Mouse (Mus musculus): ENCODE measurements at regions not wholly inside any gene's neighbourhood (a gene's known extent, or its start where the extent isn't known, plus 50 kb on each side); places are given as distances from the start of the nearest gene placed in this dataset.

DNA sequence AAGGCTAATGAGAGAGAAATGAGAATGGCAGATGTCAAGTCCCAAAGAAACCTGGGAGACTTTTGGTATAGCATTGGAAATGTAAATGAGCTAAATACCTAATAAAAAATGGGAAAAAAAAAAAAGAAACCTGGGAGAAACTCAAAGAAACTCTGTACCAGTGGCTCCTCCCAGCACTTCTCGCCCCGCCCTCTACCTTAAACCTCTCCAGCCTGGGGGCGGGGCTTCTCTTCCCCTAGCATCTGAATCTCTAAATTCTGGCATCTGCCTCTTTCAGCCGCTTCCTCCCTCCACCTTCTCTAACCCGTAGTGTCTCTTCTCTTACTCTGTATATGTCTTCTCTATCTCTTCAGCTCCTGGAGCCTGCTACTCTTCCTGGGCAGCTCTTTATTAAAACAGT, 53.2 kb downstream of the Gpr6 start:
- DNase-seq (ENCODE audit: low spot score in 2 of 2): no peak

DNA sequence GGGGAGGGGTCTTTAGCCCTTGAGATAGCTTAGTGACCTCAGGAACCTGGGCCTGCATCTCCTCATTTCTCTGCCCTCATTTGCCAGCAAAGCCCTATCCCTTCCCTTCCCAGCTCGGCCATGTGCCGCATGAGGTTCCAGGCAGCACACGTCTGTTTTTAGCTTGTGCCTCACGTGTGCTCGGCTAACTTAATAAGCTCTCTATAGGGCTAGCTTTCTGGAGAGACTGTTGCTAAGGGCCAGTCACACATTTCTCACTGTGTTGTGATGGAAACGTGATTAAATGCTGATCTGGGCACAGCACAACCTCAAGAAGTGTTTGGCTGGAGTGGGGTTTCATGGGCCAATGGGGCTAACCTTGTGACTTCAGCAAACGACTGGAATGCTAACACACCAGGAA, 55.5 kb downstream of the Gpr6 start:
- no peak for DNase-seq (ENCODE audit: low spot score in 2 of 2)

- peak in 1 of 2 experiments; percentile 54 for DNase-seq (ENCODE audit: low spot score in 2 of 2)
Measured at GRCm38 (mm10) chr10:41015654-41016053, 56.4 kb downstream of the Gpr6 start.

DNA sequence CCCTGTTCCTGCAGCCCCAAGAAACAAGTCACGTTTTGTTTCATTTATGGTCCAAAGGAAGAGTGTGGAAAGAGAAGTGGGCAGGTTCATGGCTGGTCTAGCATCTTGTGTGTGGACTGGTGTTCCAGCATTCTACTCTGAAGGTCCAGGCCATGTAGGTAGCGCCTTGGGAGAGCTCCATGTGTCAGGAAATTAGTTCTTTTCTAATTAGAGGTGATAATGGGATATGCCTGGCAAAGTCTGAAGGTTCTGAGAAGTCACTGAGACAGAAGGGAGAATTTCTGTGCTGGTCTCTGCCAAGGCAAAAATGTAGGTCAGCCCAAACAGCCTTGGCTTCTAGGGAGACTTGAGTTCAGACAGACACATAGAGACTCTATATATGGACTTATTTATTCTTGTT, 61.5 kb downstream of the Gpr6 start:
- DNase-seq (ENCODE audit: low spot score in 2 of 2): no peak

DNA sequence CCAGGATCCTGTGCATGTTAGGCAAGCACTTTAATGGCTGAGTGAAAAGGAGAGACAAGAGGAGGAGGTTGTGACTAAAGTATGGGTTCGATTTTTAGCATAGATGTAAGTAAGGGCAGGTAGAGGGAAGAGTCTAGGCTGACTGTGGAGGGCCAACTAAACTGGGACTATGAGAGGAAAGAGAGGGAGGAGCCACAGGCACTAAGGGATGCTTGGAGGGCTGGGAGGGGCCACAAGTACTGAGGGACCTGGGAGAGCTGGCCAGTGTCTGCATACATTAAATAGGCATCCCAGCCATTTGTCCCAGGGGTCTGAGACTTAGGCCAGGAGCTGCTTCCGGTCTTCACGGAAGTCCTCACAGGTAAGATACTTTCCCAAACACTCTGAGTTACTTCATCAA, 64.2 kb downstream of the Gpr6 start:
- no peak for DNase-seq (ENCODE audit: low spot score in 2 of 2)

DNA sequence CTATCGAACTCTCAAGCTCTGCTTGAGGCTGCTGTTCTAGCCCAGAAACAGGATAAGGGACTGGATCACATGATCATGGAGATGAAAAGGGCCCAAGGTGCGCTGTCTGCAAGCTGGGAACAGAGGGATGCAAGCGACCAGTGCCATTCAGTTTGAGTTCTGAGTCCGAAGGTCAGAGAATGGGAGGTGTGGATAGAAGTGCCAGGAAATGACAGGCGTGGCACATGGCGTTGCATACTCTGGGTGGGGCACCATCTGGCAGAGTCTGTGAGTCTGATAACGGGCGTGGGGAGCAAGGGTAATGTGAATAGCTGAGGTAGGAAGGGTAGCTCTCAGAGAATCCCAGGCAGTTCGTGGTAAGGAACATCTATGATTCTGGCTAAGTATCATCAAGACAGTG, 65.5 kb downstream of the Gpr6 start:
- no peak for DNase-seq (ENCODE audit: low spot score in 2 of 2)

DNA sequence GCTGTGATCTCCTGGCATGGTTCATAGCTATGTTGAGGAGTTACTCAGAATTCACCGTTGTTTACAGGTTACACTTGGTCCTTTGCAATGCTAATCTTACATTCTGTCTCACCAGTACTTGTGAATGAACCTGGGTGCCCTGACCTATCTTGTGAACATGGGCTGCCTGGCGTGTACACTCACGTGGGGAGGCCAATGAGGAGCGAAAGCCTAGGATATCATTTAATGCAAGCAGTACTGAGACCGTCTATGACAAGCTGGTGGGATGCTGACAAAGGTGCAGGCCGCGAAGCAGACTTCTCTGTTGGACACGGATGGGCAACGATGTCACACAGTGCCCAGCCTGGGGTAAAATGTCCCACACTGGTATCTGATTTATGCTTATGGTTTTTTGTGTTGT, 66.3 kb downstream of the Gpr6 start:
- DNase-seq (ENCODE audit: low spot score in 2 of 2): no peak

DNA sequence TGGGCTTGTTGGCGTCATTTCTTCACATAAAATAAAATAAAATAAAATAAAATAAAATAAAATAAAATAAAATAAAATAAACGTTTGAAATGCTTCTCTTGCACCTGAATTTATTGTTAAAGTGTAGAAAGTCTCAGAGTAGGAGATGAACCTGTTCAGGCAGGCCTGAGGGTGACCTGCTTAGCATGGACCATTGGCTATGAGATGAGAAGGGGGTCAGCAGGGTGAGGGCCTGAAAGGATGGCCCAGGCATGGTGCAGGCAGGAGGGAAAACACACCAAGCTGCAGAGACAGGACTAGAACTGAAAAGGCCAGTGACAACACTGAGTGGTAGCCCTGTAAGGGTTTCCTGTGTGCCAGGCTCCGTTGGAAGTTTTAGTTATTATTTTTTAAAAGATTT, 67.3 kb downstream of the Gpr6 start:
- DNase-seq (ENCODE audit: low spot score in 2 of 2): no peak

DNA sequence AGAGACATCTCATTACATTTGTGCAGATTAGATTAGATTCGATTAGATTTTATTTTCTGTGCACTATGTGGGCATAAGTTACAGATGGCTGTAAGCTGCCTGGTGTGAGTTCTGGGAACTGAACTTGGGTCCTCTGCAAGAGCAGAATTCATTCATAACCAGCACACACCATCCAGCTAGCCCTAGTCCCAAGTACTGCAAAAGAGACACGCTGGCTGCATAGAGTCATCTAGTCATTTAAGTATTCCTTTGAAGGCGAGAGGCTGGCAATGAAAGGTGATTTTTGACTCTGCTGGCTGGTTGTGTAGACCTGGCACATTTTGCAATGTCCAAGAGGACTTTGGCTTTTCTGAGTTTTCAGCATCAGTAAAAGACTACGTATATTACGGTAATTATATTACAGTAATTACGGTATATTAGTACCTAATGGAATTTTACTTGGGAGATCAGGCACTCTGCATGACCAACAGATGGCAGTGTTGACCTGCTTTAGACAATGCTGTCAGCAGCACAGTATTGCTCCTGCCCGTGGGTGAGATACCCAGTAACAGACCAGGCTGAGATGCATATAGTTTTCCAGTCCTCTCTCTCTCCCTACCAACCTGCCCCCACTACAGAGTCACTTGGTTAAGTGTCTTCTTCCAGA, 67.9 kb downstream of the Gpr6 start:
- DNase-seq (ENCODE audit: low spot score in 2 of 2): peak; percentile 46 to 67

DNA sequence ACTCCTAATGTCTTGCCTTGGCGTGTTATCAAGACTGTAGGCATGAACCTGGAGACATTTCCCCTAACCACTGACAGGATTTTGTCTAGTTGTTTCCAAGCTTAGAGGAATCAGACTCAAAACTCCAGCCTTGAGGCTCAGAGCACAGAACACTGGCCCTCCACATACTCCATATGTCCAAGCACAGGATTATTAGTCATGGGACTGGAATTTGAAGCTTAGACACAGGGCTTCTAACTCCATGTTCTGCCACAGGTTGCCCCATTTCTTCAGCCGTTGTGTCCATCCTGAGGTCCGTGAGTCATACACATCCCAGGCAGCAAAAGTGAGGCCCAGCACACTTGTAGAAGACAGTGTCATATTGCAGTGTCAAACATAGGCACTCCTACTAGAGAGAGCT, 68.9 kb downstream of the Gpr6 start:
- DNase-seq (ENCODE audit: low spot score in 2 of 2): no peak

DNA sequence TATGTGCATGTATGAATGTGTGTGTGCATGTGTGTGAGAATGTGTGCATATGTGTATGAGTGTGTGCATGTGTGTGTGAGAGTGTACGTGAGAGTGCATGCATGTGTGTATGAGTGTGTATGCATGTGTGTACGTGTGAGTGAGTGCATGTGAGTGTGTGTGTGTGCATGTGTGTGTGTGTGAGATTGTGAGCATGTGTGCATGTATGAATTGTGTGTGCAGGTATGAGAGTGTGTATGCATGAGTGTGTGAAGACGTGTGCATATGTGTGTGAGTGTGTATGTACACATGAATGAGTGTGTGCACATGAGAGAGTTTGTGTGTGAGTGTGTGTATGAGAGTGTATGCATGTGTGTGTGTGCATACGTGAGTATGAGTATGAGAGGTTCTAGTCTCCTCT, 71.1 kb downstream of the Gpr6 start:
- DNase-seq (ENCODE audit: low spot score in 2 of 2): no peak

DNA sequence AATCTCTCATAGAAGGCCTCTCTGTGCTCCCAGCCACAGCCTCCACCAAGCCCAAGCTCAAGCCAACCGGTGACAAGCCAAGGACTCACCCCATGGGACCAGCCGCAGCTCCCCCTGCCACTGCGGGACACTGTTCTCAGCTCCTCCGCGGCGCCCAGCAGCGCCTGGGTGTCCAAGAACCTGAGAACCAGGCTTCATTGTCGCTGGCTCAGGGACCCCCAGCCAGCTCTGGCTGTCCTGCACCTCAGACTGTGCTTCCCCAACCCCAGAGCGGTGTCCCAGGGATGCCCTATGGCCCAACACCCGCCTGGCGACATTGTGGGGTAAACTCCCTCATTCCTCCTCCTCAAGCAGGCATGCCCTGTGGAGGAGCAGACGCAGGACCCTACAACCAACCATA, 72.6 kb downstream of the Gpr6 start:
- no peak for DNase-seq (ENCODE audit: low spot score in 2 of 2)

DNA sequence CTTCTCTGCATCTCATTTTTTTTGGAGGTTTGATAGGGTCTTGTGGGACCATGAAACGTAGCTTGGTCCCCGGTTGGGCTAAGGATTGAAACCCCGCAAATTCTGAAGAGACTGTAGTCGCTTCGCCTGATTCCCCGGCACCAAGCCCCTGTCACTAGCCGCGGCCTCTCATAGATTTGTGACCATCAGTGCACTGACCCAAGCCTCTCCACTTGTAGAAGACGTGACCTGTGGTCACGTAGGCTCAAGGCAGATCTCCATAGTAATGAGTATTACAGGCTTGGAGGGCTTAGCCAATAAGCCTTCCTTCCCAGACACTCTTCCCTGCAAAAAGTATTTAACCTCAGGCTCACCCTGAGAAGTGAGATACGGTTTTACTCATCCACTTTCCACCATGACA, 73.3 kb downstream of the Gpr6 start:
- DNase-seq (ENCODE audit: low spot score in 2 of 2): no peak

GRCm38 (mm10) chr10:40998330-40998729, 73.8 kb downstream of the Gpr6 start:
- DNase-seq (ENCODE audit: low spot score in 2 of 2): peak in 1 of 2 experiments; percentile 58

DNA sequence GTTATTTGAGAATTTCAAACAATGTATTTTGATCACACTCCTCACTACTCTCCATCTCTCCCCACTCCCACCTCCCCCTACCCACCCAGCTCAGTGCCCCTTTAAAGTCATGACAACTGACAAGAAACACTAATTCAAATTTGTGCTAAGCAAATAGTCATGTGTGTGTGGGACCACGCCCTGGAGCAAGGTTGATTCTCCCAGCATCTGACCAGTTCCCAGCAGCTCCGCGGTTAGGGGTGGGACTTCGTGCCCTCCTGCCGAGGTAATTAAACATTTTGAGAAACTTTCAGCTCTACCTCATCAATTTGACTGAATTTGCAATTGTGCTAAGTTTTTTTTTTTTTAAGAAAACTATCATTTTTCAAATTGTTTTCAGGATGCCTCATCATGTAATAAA, 74.5 kb downstream of the Gpr6 start:
- no peak for DNase-seq (ENCODE audit: low spot score in 2 of 2)
